Mouse (Mus musculus) heart, embryonic 13.5 days (tissue): ENCODE measurements around the gene Hist2h2aa1. TPM values are rescaled to one million over a fixed set of nuclear protein-coding genes. Genes with fewer than 3 reads are reported as not detected.
A peak's percentile ranks its signal among the peaks of the same experiment; 100 is the strongest.
"Not testable (repeated sequence)": the region's sequence is repeated elsewhere in the genome, so short reads cannot be mapped to it uniquely, and the experiment has no call there.

Source experiments
- ATAC-seq: fragments of 200-750 bp; cut with Nextera tagmentation; 2 replicates; pipeline ENCODE4 v1.8.0; 2017; ENCODE audit warnings: moderate TSS enrichment; ENCODE audit not compliant: insufficient number of reproducible peaks, low FRiP score, low TSS enrichment; ENCODE audit errors: extremely low read depth
- H3K27ac ChIP-seq: fragments of 300-500 bp; sonication (generic); replicated peaks from 2 replicates; pipeline ENCODE4 v1.5.1; 2015; ENCODE audit warnings: moderate library complexity, mild to moderate bottlenecking, inconsistent platforms
- H3K27me3 ChIP-seq: fragments of 300-500 bp; sonication (generic); replicated peaks from 2 replicates; pipeline ENCODE4 v1.6.1; 2015; ENCODE audit warnings: mild to moderate bottlenecking, inconsistent platforms
- H3K36me3 ChIP-seq: fragments of 300-500 bp; sonication (generic); 2 replicates; pipeline ENCODE4 v1.6.1; 2015; ENCODE audit warnings: mild to moderate bottlenecking, inconsistent platforms
- H3K4me1 ChIP-seq: fragments of 300-500 bp; sonication (generic); 2 replicates; pipeline ENCODE4 v1.6.1; 2015; ENCODE audit warnings: inconsistent platforms
- H3K4me2 ChIP-seq: fragments of 300-500 bp; sonication (generic); 2 replicates; pipeline ENCODE4 v1.6.1; 2015; ENCODE audit warnings: inconsistent platforms, mild to moderate bottlenecking, moderate library complexity
- H3K4me3 ChIP-seq: fragments of 300-500 bp; sonication (generic); 2 replicates; pipeline ENCODE4 v1.5.1; 2015; ENCODE audit warnings: moderate library complexity, mild to moderate bottlenecking, inconsistent platforms
- H3K9ac ChIP-seq: fragments of 300-500 bp; sonication (generic); 2 replicates; pipeline ENCODE4 v1.6.1; 2015; ENCODE audit warnings: inconsistent platforms, mild to moderate bottlenecking, moderate library complexity
- H3K9me3 ChIP-seq: fragments of 300-500 bp; sonication (generic); 2 replicates; pipeline ENCODE4 v1.6.1; 2016; ENCODE audit warnings: inconsistent platforms
- WGBS: fragments of 180-500 bp; shearing (Covaris S2); methylation state at CpG from one replicate; pipeline ENCODE4 v1.1.7; 2015; ENCODE audit warnings: mixed read lengths; 5-methylcytosine and 5-hydroxymethylcytosine counted together
- polyA plus RNA-seq: library from polyadenylated mRNA; unstranded; fragments of >200 nt; fragmentation: Nextera tagmentation; extraction: Ambion mirVana; gene quantifications from 2 replicates; pipeline ENCODE4 v1.2.1, GENCODE M21; 2015

Hist2h2aa1 gene
- polyA plus RNA-seq, 1 experiment from 2014 or later = 16.1 TPM

- no peak overlapping the region for H3K27ac ChIP-seq
- no peak overlapping the region for H3K9ac ChIP-seq
- H3K36me3 ChIP-seq = no peaks in the 10 kb centered on the region
- no peaks in the 10 kb centered on the region for H3K27me3 ChIP-seq
- no peak overlapping the region for H3K4me3 ChIP-seq
- ATAC-seq = no peak
- 37% methylated on average over 2 of the region's 2 CpGs for WGBS
- H3K9me3 ChIP-seq = no peaks in the 10 kb centered on the region
- H3K4me2 ChIP-seq = no peak overlapping the region
- peaks cover 12% of the 10 kb centered on the region for H3K4me1 ChIP-seq
Measured at GRCm38 (mm10) chr3:96231758-96232120, 13.6 kb upstream of the Hist2h2aa1 start.

- Histone ChIP-seq H3K4me1 (peaks cover 19% of the 10 kb centered on the region), H3K27me3 (no peaks in the 10 kb centered on the region), H3K4me2 (no peak overlapping the region), H3K27ac (no peak overlapping the region), H3K36me3 (no peaks in the 10 kb centered on the region), H3K9ac (no peak overlapping the region), H3K9me3 (no peaks in the 10 kb centered on the region), H3K4me3 (no peak overlapping the region)
- 92% methylated on average over 2 of the region's 2 CpGs for WGBS
- no peak for ATAC-seq
Measured at GRCm38 (mm10) chr3:96234914-96235313, 10.4 kb upstream of the Hist2h2aa1 start.

- Histone ChIP-seq H3K36me3 (no peaks in the 10 kb centered on the region), H3K4me3 (no peak overlapping the region), H3K27me3 (no peaks in the 10 kb centered on the region), H3K9ac (no peak overlapping the region), H3K27ac (no peak overlapping the region), H3K4me1 (peaks cover 23% of the 10 kb centered on the region), H3K9me3 (no peaks in the 10 kb centered on the region), H3K4me2 (no peak overlapping the region)
- ATAC-seq = no peak
- 44% methylated on average over 3 of the region's 3 CpGs for WGBS
Measured at GRCm38 (mm10) chr3:96235836-96236235, 9.5 kb upstream of the Hist2h2aa1 start.

GRCm38 (mm10) chr3:96236834-96237334 lies 8.4 kb upstream of the Hist2h2aa1 start:
- ATAC-seq = no peak
- Histone ChIP-seq H3K9me3 (no peaks in the 10 kb centered on the region), H3K4me3 (peak overlapping the region; percentile 61), H3K27ac (peak overlapping the region; percentile 80), H3K4me1 (peaks cover 25% of the 10 kb centered on the region), H3K4me2 (peak overlapping the region; percentile 78), H3K9ac (peak overlapping the region; percentile 89), H3K36me3 (no peaks in the 10 kb centered on the region), H3K27me3 (no peaks in the 10 kb centered on the region)
- 77% methylated on average over 4 of the region's 4 CpGs for WGBS

- H3K27me3 ChIP-seq = no peaks in the 10 kb centered on the region
- peak overlapping the region; percentile 61 for H3K4me3 ChIP-seq
- peak overlapping the region; percentile 78 for H3K4me2 ChIP-seq
- no peaks in the 10 kb centered on the region for H3K9me3 ChIP-seq
- H3K4me1 ChIP-seq = peaks cover 25% of the 10 kb centered on the region
- H3K36me3 ChIP-seq = no peaks in the 10 kb centered on the region
- no peak for ATAC-seq
- H3K9ac ChIP-seq = peak overlapping the region; percentile 89
- H3K27ac ChIP-seq = peak overlapping the region; percentile 80
- 27% methylated on average over 7 of the region's 7 CpGs for WGBS
Measured at GRCm38 (mm10) chr3:96237335-96237903, 7.9 kb upstream of the Hist2h2aa1 start.

- Histone ChIP-seq H3K4me2 (peak overlapping the region; percentile 78), H3K9me3 (no peaks in the 10 kb centered on the region), H3K4me1 (peaks cover 25% of the 10 kb centered on the region), H3K9ac (peak overlapping the region; percentile 89), H3K27ac (peak overlapping the region; percentile 80), H3K4me3 (peak overlapping the region; percentile 61), H3K27me3 (no peaks in the 10 kb centered on the region), H3K36me3 (no peaks in the 10 kb centered on the region)
- ATAC-seq = no peak
- WGBS = under 1% methylated on average over 12 of the region's 12 CpGs
Measured at GRCm38 (mm10) chr3:96237904-96238511, 7.3 kb upstream of the Hist2h2aa1 start.

GRCm38 (mm10) chr3:96238954-96239793 lies 6.1 kb upstream of the Hist2h2aa1 start, which contains the start of gene Hist2h3c2:
TSS of gene Hist2h3c2 (minus strand) at chr3:96239127.
- Histone ChIP-seq H3K27ac (peak within 1 kb of the TSS; percentile 84), H3K4me1 (peaks cover 37% of the 10 kb centered on the region), H3K4me3 (peak within 1 kb of the TSS; percentile 61), H3K9ac (peak within 1 kb of the TSS; percentile 89), H3K4me2 (peak within 1 kb of the TSS; percentile 78)
- not testable (repeated sequence) for H3K27me3 ChIP-seq, H3K9me3 ChIP-seq, H3K36me3 ChIP-seq
- WGBS = 0% methylated on average over 12 of the region's 68 CpGs
- peak; percentile 84 for ATAC-seq

- Histone ChIP-seq H3K4me1 (peaks cover 42% of the 10 kb centered on the region), H3K27ac (peak within 1 kb of the TSS; percentile 84), H3K4me2 (peak within 1 kb of the TSS; percentile 61), H3K9ac (peak within 1 kb of the TSS; percentile 79), H3K4me3 (peak within 1 kb of the TSS; percentile 46)
- H3K9me3 ChIP-seq, H3K36me3 ChIP-seq, H3K27me3 ChIP-seq: not testable (repeated sequence)
- peak; percentile 78 for ATAC-seq
- WGBS = 7% methylated on average over 20 of the region's 85 CpGs
Measured at GRCm38 (mm10) chr3:96239949-96240798, 5.1 kb upstream of the Hist2h2aa1 start, which contains the start of gene Hist2h2aa2. TSS of gene Hist2h2aa2 (minus strand) at chr3:96240276.

GRCm38 (mm10) chr3:96240799-96241197 lies 4.5 kb upstream of the Hist2h2aa1 start:
- Histone ChIP-seq H3K9ac (peak overlapping the region; percentile 76), H3K4me1 (peaks cover 42% of the 10 kb centered on the region), H3K27me3 (no peaks in the 10 kb centered on the region), H3K27ac (peak overlapping the region; percentile 84), H3K4me2 (peak overlapping the region; percentile 61), H3K36me3 (no peaks in the 10 kb centered on the region), H3K9me3 (no peaks in the 10 kb centered on the region), H3K4me3 (peak overlapping the region; percentile 33)
- WGBS = 81% methylated on average over 9 of the region's 9 CpGs
- ATAC-seq = no peak

- Histone ChIP-seq H3K9ac (peak overlapping the region; percentile 93), H3K27ac (peak overlapping the region; percentile 99), H3K4me2 (peak overlapping the region; percentile 79), H3K27me3 (no peaks in the 10 kb centered on the region), H3K9me3 (no peaks in the 10 kb centered on the region), H3K4me3 (peak overlapping the region; percentile 59), H3K36me3 (no peaks in the 10 kb centered on the region), H3K4me1 (peaks cover 41% of the 10 kb centered on the region)
- WGBS = 72% methylated on average over 7 of the region's 7 CpGs
- ATAC-seq = no peak
Measured at GRCm38 (mm10) chr3:96243921-96244572, 1.2 kb upstream of the Hist2h2aa1 start.
